Mouse (Mus musculus) left cerebral cortex, postnatal 36 days (tissue): ENCODE results near the gene Drc7. TPM values are rescaled to one million over a fixed set of nuclear protein-coding genes. Genes with fewer than 3 reads are reported as not detected.

Experiments used
- DNase-seq, 2 experiments: peaks; one replicate each; pipeline ENCODE4 v3.0.0; 2021 to 2022; ENCODE audit warnings: low spot score in 2 of 2, mixed read lengths in 1 of 2
- intact Hi-C: fragments of 180-260 bp; cut with DNase I; formaldehyde crosslinking; loops from one replicate; pipeline ENCODE4 v1.15.1; 2025
- total RNA-seq, 2 experiments: library from RNA; stranded (reverse); gene quantifications; 2 replicates each; pipeline ENCODE4 v1.2.3; 2021

Drc7 gene
- total RNA-seq, 2 experiments from 2014 or later: 0.68 to 0.99 TPM

- no peak for DNase-seq
- intact Hi-C loops: no loop called here
Measured at GRCm38 (mm10) chr8:95056414-95056813, 1.5 kb downstream of the Drc7 start.

DNA sequence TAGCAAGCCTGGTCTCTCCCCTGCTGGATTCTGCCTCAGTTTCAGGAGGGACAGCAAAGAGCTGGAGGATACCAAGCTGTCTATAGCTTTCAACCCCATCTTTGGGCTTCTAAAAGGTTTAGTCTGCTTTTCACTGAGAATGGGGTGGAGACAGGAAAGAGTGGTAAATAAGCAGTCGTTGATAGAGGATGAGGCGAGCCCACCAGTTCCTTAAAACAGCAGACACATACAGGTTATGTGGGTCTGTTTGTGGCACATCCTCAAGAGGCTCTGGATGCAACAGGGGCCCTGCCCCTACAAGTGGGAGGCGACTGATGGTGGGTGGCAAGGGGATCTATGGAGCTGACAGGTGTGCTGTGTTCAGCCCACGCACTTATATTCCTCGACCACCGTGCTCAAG, 3.8 kb downstream of the Drc7 start:
- DNase-seq: no peak
- intact Hi-C loops: no loop called here

- no peak for DNase-seq
- intact Hi-C loops: no loop called here
Measured at GRCm38 (mm10) chr8:95059812-95060533, 5.1 kb downstream of the Drc7 start.

GRCm38 (mm10) chr8:95064531-95064930, 9.6 kb downstream of the Drc7 start:
- DNase-seq: no peak
- intact Hi-C loops: no loop called here

GRCm38 (mm10) chr8:95067582-95067981, 12.7 kb downstream of the Drc7 start:
- no peak for DNase-seq
- intact Hi-C loops: no loop called here

DNA sequence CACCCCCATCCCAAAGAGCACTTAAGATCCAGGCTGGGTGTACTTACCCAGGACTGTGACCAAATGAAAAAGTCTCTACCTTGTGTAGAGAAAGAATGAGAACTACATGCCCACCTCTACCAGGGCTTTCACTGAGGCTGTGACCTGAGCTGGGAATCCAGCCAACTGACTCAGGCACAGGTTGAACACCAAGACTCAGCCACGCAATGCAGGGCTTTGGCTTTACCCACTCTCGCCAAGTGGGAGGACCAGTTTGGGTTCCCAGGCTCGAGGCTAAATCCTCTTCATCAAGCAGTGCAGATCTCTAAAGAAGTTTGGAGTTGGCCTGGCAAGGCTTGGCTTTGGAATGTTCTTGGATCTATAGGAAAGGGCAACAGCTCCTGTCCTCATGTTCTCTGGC, 20.6 kb downstream of the Drc7 start:
- intact Hi-C loops: no loop called here
- DNase-seq: no peak

GRCm38 (mm10) chr8:95076151-95076550, 21.2 kb downstream of the Drc7 start:
- no peak for DNase-seq
- intact Hi-C loops: no loop called here

GRCm38 (mm10) chr8:95078055-95078454, 23.2 kb downstream of the Drc7 start:
- DNase-seq: no peak
- intact Hi-C loops: no loop called here

DNA sequence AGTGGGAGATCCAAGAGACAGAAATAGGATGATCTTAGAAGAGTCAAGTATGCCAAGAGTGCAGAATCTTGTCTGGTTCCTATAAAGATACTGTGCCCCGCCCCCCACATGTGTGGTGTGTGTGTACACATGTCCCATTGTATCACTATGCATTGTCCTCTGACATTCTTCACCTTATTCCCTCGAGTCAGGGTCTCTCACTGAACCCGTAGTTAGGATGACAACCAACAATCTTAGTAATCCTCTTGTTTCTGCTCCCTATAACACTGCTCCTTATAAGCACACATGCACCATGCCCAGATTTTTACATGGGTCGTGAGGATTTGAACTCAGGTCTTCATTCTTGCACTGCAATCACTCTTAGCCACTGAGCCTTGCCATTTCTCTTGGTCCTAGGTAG, 24.4 kb downstream of the Drc7 start:
- intact Hi-C loops: no loop called here
- DNase-seq: no peak

DNA sequence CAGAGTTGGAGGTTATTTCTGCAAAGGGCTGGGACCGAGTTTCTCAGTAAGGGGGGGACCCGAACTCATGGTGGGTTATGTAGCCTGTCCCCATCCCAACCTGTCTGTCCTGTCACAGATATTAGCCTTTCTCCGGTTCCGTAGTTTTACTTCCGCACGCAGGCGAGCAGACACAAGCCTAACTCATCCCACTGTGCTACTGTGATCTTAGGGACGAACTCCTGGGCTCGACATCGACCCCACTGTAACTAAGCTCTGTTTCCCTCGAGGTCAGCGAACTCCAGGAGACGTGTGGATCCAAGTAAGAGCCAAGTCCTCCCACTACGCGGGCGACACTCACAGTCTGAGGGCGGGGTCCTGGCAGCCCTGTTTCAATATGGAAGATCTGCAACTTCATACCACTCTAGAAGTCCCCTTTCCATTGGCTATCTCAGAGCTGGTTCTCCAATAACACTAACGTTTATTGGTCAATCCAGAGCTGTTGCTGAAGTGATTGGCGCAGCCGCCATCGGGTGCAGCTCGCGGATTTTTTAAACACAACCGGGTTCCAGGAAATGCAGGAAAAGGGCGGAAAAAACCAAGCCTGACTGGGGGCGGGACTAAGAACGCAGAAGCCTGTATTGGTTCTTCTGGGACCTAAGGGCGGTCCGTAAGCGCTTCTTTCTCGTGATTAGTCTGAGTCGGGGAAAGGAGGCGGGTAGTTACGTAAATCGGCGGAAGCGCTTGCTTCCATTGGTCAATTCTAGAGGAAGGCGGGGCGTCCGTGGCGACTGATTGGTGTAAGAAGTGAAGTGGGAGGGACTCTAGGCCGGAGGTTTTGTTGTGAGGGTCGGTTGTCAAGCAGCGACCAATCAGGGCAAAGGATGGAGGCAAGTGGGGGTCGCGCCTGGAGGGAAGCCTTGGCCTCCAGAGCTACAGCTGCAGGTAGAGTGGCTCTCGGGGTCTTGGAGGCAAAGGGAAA, 25.8 kb downstream of the Drc7 start, which contains the start of gene Katnb1:
Gene Katnb1 (plus strand): TSS at position 806 of the 961 bp plus-strand sequence.
- peak; percentile 97 to 98 for DNase-seq
- intact Hi-C loops: no loop called here

DNA sequence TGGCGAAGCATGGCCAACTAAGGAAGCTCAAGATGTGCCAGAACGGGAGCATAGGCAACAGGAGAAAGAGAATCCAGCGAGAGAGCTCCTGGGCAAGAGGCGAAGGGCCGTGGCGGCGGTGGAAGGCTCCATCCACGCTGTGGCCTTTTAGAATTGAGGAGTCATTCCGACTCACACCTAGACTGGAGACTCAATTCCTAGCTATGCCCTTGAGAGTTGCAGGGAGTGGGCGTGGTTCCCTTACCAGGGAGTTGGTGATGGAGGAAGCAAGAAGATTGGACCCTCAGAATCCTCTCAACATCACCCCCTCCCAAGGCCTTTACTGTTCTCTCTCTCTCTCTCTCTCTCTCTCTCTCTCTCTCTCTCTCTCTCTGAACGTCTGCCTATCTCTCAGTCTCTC, 26.7 kb downstream of the Drc7 start:
- DNase-seq: no peak
- intact Hi-C loops: no loop called here

DNA sequence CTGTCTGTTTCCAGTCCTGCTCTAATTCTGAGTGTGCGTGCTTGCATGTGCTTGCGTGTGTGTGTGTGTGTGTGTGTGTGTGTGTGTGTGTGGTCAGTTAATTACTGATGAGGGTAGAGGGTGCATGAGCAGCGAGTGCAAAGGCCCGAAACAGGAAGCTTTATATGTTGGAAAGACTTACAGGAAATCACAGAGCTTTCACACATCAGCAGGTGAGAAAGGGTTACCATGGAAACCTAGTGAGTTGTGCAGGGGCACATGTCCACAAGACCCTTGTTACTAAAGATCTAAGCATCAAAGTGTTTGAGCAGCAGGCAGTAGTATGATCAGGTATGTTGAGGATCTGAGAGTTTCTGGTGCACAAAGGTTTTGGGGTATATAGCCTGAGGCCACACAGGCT, 29.4 kb downstream of the Drc7 start:
- no peak for DNase-seq
- intact Hi-C loops: no loop called here

DNA sequence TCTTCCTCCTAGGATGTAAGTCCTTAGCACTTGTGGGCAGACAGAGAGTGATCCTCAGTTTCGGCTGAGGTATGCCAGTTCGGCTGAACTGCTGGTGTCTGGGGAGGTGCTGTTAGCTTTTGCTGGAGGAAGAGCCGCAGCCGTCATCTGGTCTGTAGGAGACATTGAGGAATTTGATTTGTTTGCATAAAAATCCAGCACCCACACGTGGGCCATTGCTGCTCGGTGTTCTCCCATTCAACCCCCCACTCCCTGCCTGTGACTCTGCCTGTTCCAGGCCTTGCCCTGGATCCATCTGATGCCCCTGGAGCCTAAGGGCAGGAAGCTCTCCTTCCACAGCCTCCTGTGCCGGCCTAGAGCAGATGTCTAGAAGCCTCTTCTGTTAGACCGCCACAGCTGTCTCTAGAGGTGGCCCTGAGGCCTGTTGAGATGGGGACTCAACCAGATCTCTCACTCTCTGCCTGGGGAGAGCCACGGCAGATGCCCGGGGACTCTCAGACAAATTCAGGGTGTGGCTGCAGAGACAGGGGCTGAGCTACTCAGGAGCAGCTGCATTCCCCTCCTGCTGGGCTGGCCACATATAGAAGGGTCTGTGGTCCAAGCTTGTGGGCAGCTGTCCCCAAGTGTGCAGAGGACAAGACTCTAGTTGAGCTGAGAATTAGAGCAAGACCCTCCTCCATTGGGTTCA, 30.0 kb downstream of the Drc7 start:
- intact Hi-C loops: no loop called here
- DNase-seq: no peak

DNA sequence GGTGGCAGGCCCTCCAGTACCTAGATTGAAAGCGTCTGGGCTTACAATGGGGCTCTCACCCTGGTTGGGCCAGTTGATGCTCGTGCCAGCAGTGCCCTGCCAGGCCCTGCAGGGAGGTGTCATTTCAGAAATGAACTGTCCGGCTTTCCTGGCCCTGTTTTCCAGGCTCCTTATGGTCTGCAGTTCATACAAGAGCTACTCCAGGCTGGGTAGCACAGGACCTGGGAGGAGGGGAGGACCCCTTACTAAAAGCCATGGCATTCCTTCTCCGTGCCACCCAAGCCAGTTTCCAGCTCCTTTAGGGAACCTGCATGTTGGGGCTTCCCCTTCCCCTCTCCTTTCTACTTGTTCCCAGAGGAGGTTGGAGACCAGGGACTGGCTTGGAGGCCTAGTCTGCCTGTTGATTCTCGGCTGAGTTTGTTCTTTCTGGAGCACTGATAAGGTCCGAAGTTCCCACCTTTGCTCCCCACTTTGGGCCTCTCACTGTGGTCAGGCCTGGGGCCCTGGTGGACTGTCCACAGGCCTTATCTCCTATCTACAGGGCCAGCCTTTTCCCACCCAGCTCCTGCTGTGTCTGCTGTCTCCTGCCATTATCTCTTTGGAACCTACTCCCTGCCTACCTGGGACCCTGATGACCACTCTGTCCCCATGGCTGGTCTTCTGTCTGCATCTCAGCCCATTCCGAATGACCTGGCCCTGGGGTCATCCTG, 30.7 kb downstream of the Drc7 start:
- DNase-seq: no peak
- intact Hi-C loops: no loop called here

DNA sequence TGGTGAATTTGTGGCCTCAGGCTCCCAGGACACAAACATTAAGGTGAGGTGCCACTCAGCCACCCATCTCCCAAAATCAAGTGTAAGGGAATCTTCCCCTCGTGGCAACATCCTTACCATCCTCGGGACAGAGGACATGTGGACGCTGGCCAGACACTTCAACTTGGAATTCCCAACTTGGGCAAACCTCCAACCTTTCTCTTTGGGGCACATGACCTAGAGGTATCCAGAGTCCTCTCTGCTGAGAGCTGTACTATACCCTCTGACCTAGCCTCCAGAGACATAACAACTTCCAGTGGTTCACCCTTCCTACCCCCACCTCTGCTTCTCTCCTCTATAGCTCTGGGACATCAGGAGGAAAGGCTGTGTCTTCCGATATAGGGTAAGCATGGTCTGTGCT, 38.7 kb downstream of the Drc7 start:
- no peak for DNase-seq
- intact Hi-C loops: no loop called here

GRCm38 (mm10) chr8:95099009-95099408, 44.1 kb downstream of the Drc7 start:
- intact Hi-C loops: no loop called here

GRCm38 (mm10) chr8:95101972-95102371, 47.1 kb downstream of the Drc7 start:
- intact Hi-C loops: loop anchor here (10.0 kb wide), 2 partner anchors 103 to 223 kb away; partner anchors contain the start of gene Kifc3
- no peak for DNase-seq

More at GRCm38 (mm10) chr8:95099009-95099408, 44.1 kb downstream of the Drc7 start:
- DNase-seq: peak; percentile 65 to 66

- no peak for DNase-seq
- intact Hi-C loops: loop anchor here (10.0 kb wide), 2 partner anchors 97 to 217 kb away; partner anchors contain the start of gene Kifc3
Measured at GRCm38 (mm10) chr8:95107306-95107705, 52.4 kb downstream of the Drc7 start.

GRCm38 (mm10) chr8:95112594-95112993, 57.7 kb downstream of the Drc7 start:
- intact Hi-C loops: no loop called here
- DNase-seq: no peak
